Mouse (Mus musculus) midbrain, embryonic 14.5 days (tissue): ENCODE results near the gene Milr1. TPM values are rescaled to one million over a fixed set of nuclear protein-coding genes. Genes with fewer than 3 reads are reported as not detected.
"Not testable (repeated sequence)": the region's sequence is repeated elsewhere in the genome, so short reads cannot be mapped to it uniquely, and the experiment has no call there.

Experiments used
- ATAC-seq: fragments of 200-750 bp; cut with Nextera tagmentation; 2 replicates; pipeline ENCODE4 v1.8.0; 2017; ENCODE audit warnings: moderate number of reproducible peaks, moderate library complexity; ENCODE audit not compliant: low FRiP score, low TSS enrichment
- DNase-seq: peaks from one replicate; pipeline ENCODE4 v3.0.0-alpha.2; 2015
- H3K27ac ChIP-seq: fragments of 300-500 bp; sonication (generic); replicated peaks from 2 replicates; pipeline ENCODE4 v1.5.1; 2014; ENCODE audit warnings: mild to moderate bottlenecking, low read depth, low read length, moderate library complexity
- H3K27me3 ChIP-seq: fragments of 300-500 bp; sonication (generic); 2 replicates; pipeline ENCODE4 v1.6.1; 2014; ENCODE audit warnings: low read length, control low read depth, mixed read lengths; ENCODE audit not compliant: control insufficient read depth, insufficient read depth
- H3K36me3 ChIP-seq: fragments of 300-500 bp; sonication (generic); 2 replicates; pipeline ENCODE4 v1.6.1; 2014; ENCODE audit warnings: low read length, control low read depth; ENCODE audit not compliant: control insufficient read depth, insufficient read depth
- H3K4me1 ChIP-seq: fragments of 300-500 bp; sonication (generic); 2 replicates; pipeline ENCODE4 v1.6.1; 2014; ENCODE audit warnings: mild to moderate bottlenecking, antibody characterized with exemption, low read length, control low read depth; ENCODE audit not compliant: control insufficient read depth, insufficient read depth
- H3K4me2 ChIP-seq: fragments of 300-500 bp; sonication (generic); 2 replicates; pipeline ENCODE4 v1.6.1; 2014; ENCODE audit warnings: mild to moderate bottlenecking, low read length, moderate library complexity
- H3K4me3 ChIP-seq: fragments of 300-500 bp; sonication (generic); replicated peaks from 2 replicates; pipeline ENCODE4 v1.5.1; 2014; ENCODE audit warnings: low read depth, low read length
- H3K9ac ChIP-seq: fragments of 300-500 bp; sonication (generic); replicated peaks from 2 replicates; pipeline ENCODE4 v1.6.1; 2014; ENCODE audit warnings: mild to moderate bottlenecking, low read length, moderate library complexity
- H3K9me3 ChIP-seq: fragments of 300-500 bp; sonication (generic); 2 replicates; pipeline ENCODE4 v1.6.1; 2016; ENCODE audit warnings: low read length, control low read depth, mixed read lengths; ENCODE audit not compliant: control insufficient read depth
- WGBS: fragments of 180-500 bp; shearing (Covaris S2); extraction: QIAGEN DNeasy Blood & Tissue Kit; methylation state at CpG from one replicate; pipeline ENCODE4 v1.1.7; 2014; 5-methylcytosine and 5-hydroxymethylcytosine counted together
- polyA plus RNA-seq: library from polyadenylated mRNA; unstranded; fragments of >200 nt; fragmentation: Nextera tagmentation; extraction: Ambion mirVana; gene quantifications from 2 replicates; pipeline ENCODE4 v1.2.1, GENCODE M21; 2014

Gene Milr1
- polyA plus RNA-seq, 1 experiment from 2014 or later, result 1.4 TPM

GRCm38 (mm10) chr11:106776960-106777359 lies 25.9 kb downstream of the Milr1 start:
- H3K27me3 ChIP-seq, result no peaks in the 10 kb centered on the region
- no peaks in the 10 kb centered on the region for H3K4me1 ChIP-seq
- no peak overlapping the region for H3K4me2 ChIP-seq
- H3K9ac ChIP-seq, result no peak overlapping the region
- DNase-seq (no peak), ATAC-seq (no peak)
- no peaks in the 10 kb centered on the region for H3K9me3 ChIP-seq
- WGBS, result 98% methylated on average over 4 of the region's 4 CpGs
- no peak overlapping the region for H3K27ac ChIP-seq
- H3K36me3 ChIP-seq, result peaks cover 62% of the 10 kb centered on the region
- no peak overlapping the region for H3K4me3 ChIP-seq

- no peak for ATAC-seq
- peaks cover 62% of the 10 kb centered on the region for H3K36me3 ChIP-seq
- H3K9me3 ChIP-seq, result no peaks in the 10 kb centered on the region
- 97% methylated on average over 3 of the region's 3 CpGs for WGBS
- DNase-seq, result no peak
- H3K4me1 ChIP-seq, result no peaks in the 10 kb centered on the region
- no peak overlapping the region for H3K9ac ChIP-seq
- H3K27me3 ChIP-seq, result no peaks in the 10 kb centered on the region
- no peak overlapping the region for H3K4me3 ChIP-seq
- H3K4me2 ChIP-seq, result no peak overlapping the region
- no peak overlapping the region for H3K27ac ChIP-seq
Observed at GRCm38 (mm10) chr11:106777395-106777794, 26.4 kb downstream of the Milr1 start.

- no peak for DNase-seq
- no peak overlapping the region for H3K9ac ChIP-seq
- peak overlapping the region; percentile 10; the same call in 1 of the 2 replicates for H3K4me2 ChIP-seq
- H3K36me3 ChIP-seq, result peaks cover 62% of the 10 kb centered on the region
- no peaks in the 10 kb centered on the region for H3K27me3 ChIP-seq
- ATAC-seq, result no peak
- H3K4me1 ChIP-seq, result no peaks in the 10 kb centered on the region
- 95% methylated on average over 7 of the region's 7 CpGs for WGBS
- H3K27ac ChIP-seq, result no peak overlapping the region
- H3K4me3 ChIP-seq, result no peak overlapping the region
- H3K9me3 ChIP-seq, result no peaks in the 10 kb centered on the region
Observed at GRCm38 (mm10) chr11:106778132-106778531, 27.1 kb downstream of the Milr1 start.

GRCm38 (mm10) chr11:106778589-106779387 lies 27.8 kb downstream of the Milr1 start:
- H3K4me2 ChIP-seq, result peak overlapping the region; percentile 89
- ATAC-seq, result peak; percentile 83
- H3K9ac ChIP-seq, result peak overlapping the region; percentile 77
- peak overlapping the region; percentile 71 for H3K4me3 ChIP-seq
- no peaks in the 10 kb centered on the region for H3K9me3 ChIP-seq
- 3% methylated on average over 39 of the region's 39 CpGs for WGBS
- H3K4me1 ChIP-seq, result no peaks in the 10 kb centered on the region
- no peak for DNase-seq
- H3K27ac ChIP-seq, result peak overlapping the region; percentile 91
- peaks cover 62% of the 10 kb centered on the region for H3K36me3 ChIP-seq
- H3K27me3 ChIP-seq, result no peaks in the 10 kb centered on the region

GRCm38 (mm10) chr11:106779388-106780088 lies 28.5 kb downstream of the Milr1 start, which contains the start of gene Polg2:
Polg2 (minus strand) TSS chr11:106779537.
- no peaks in the 10 kb centered on the region for H3K27me3 ChIP-seq
- DNase-seq (peak; percentile 97), ATAC-seq (peak; percentile 97)
- H3K4me2 ChIP-seq, result peak within 1 kb of the TSS; percentile 89
- peak within 1 kb of the TSS; percentile 77 for H3K9ac ChIP-seq
- H3K27ac ChIP-seq, result peak within 1 kb of the TSS; percentile 91
- no peaks in the 10 kb centered on the region for H3K9me3 ChIP-seq
- peaks cover 62% of the 10 kb centered on the region for H3K36me3 ChIP-seq
- WGBS, result 2% methylated on average over 30 of the region's 30 CpGs
- no peaks in the 10 kb centered on the region for H3K4me1 ChIP-seq
- H3K4me3 ChIP-seq, result peak within 1 kb of the TSS; percentile 71

GRCm38 (mm10) chr11:106780089-106780425 lies 29.0 kb downstream of the Milr1 start:
- no peak for ATAC-seq
- Histone ChIP-seq H3K4me2 (peak overlapping the region; percentile 89; the same call in 1 of the 2 replicates), H3K27me3 (no peaks in the 10 kb centered on the region), H3K4me3 (no peak overlapping the region), H3K36me3 (peaks cover 62% of the 10 kb centered on the region), H3K27ac (peak overlapping the region; percentile 91; the same call in 1 of the 2 replicates), H3K9me3 (no peaks in the 10 kb centered on the region), H3K9ac (no peak overlapping the region), H3K4me1 (peaks cover under 1% of the 10 kb centered on the region; the same call in 1 of the 2 replicates)
- DNase-seq, result peak; percentile 30
- 69% methylated on average over 4 of the region's 4 CpGs for WGBS

- H3K27ac ChIP-seq, result no peak overlapping the region
Observed at GRCm38 (mm10) chr11:106780590-106781220, 29.7 kb downstream of the Milr1 start.

GRCm38 (mm10) chr11:106782271-106782670 lies 31.2 kb downstream of the Milr1 start:
- DNase-seq, ATAC-seq, H3K27ac ChIP-seq, H3K9ac ChIP-seq, H3K4me3 ChIP-seq, H3K4me2 ChIP-seq, H3K9me3 ChIP-seq, H3K27me3 ChIP-seq: not testable (repeated sequence)
- H3K36me3 ChIP-seq, result peaks cover 64% of the 10 kb centered on the region
- H3K4me1 ChIP-seq, result peaks cover 14% of the 10 kb centered on the region
- WGBS, result 95% methylated on average over 7 of the region's 7 CpGs

More at GRCm38 (mm10) chr11:106780590-106781220, 29.7 kb downstream of the Milr1 start:
- no peaks in the 10 kb centered on the region for H3K9me3 ChIP-seq
- H3K27me3 ChIP-seq, result no peaks in the 10 kb centered on the region
- H3K36me3 ChIP-seq, result peaks cover 63% of the 10 kb centered on the region
- no peak overlapping the region for H3K4me3 ChIP-seq
- 78% methylated on average over 6 of the region's 6 CpGs for WGBS
- H3K4me2 ChIP-seq, result no peak overlapping the region
- no peak for DNase-seq
- no peak for ATAC-seq
- no peak overlapping the region for H3K9ac ChIP-seq
- H3K4me1 ChIP-seq, result peaks cover 7% of the 10 kb centered on the region
